Mouse (Mus musculus) limb, embryonic 13.5 days (tissue): Measurements from ENCODE around the gene Sctr. TPM values are rescaled to one million over a fixed set of nuclear protein-coding genes. Genes with fewer than 3 reads are reported as not detected.

Experiments
- ATAC-seq: fragments of 200-750 bp; cut with Nextera tagmentation; 2 replicates; pipeline ENCODE4 v1.8.0; 2017; ENCODE audit warnings: low read depth, moderate number of reproducible peaks, moderate TSS enrichment; ENCODE audit not compliant: low FRiP score
- H3K27ac ChIP-seq: fragments of 300-500 bp; sonication (generic); 2 replicates; pipeline ENCODE4 v1.5.1; 2015; ENCODE audit warnings: inconsistent platforms, mild to moderate bottlenecking, moderate library complexity
- H3K27me3 ChIP-seq: fragments of 300-500 bp; sonication (generic); 2 replicates; pipeline ENCODE4 v1.6.1; 2015; ENCODE audit warnings: mild to moderate bottlenecking, inconsistent platforms
- H3K36me3 ChIP-seq: fragments of 300-500 bp; sonication (generic); 2 replicates; pipeline ENCODE4 v1.6.1; 2015; ENCODE audit warnings: inconsistent platforms, mild to moderate bottlenecking, moderate library complexity
- H3K4me1 ChIP-seq: fragments of 300-500 bp; sonication (generic); 2 replicates; pipeline ENCODE4 v1.6.1; 2015; ENCODE audit warnings: inconsistent platforms
- H3K4me2 ChIP-seq: fragments of 300-500 bp; sonication (generic); replicated peaks from 2 replicates; pipeline ENCODE4 v1.6.1; 2015; ENCODE audit warnings: inconsistent platforms, mild to moderate bottlenecking, moderate library complexity
- H3K4me3 ChIP-seq: fragments of 300-500 bp; sonication (generic); 2 replicates; pipeline ENCODE4 v1.5.1; 2015; ENCODE audit warnings: moderate library complexity, mild to moderate bottlenecking, inconsistent platforms
- H3K9ac ChIP-seq: fragments of 300-500 bp; sonication (generic); 2 replicates; pipeline ENCODE4 v1.6.1; 2015; ENCODE audit warnings: mild to moderate bottlenecking, inconsistent platforms
- H3K9me3 ChIP-seq: fragments of 300-500 bp; sonication (generic); 2 replicates; pipeline ENCODE4 v1.6.1; 2016; ENCODE audit warnings: inconsistent platforms
- WGBS: fragments of 180-500 bp; shearing (Covaris S2); methylation state at CpG from one replicate; pipeline ENCODE4 v1.1.7; 2015; 5-methylcytosine and 5-hydroxymethylcytosine counted together
- polyA plus RNA-seq: library from polyadenylated mRNA; unstranded; fragments of >200 nt; fragmentation: Nextera tagmentation; extraction: Ambion mirVana; gene quantifications from 2 replicates; pipeline ENCODE4 v1.2.1, GENCODE M21; 2015

The Sctr gene
- polyA plus RNA-seq, 1 experiment from 2014 or later = 0.20 TPM

- ATAC-seq = no peak
- WGBS = 68% methylated on average over 8 of the region's 8 CpGs
- H3K27ac ChIP-seq = no peak overlapping the region
- H3K9ac ChIP-seq = no peak overlapping the region
- no peak overlapping the region for H3K4me2 ChIP-seq
- peaks cover 3% of the 10 kb centered on the region; the same call in 1 of the 2 replicates for H3K4me1 ChIP-seq
- H3K27me3 ChIP-seq = no peaks in the 10 kb centered on the region
- no peaks in the 10 kb centered on the region for H3K9me3 ChIP-seq
- H3K36me3 ChIP-seq = no peaks in the 10 kb centered on the region
- H3K4me3 ChIP-seq = no peak overlapping the region
Observed at GRCm38 (mm10) chr1:120057674-120058430, 51.2 kb downstream of the Sctr start.

- Histone ChIP-seq H3K4me3 (no peak overlapping the region), H3K9me3 (no peaks in the 10 kb centered on the region), H3K4me2 (no peak overlapping the region), H3K4me1 (peaks cover 3% of the 10 kb centered on the region; the same call in 1 of the 2 replicates), H3K36me3 (no peaks in the 10 kb centered on the region), H3K9ac (no peak overlapping the region), H3K27me3 (no peaks in the 10 kb centered on the region), H3K27ac (no peak overlapping the region)
- ATAC-seq = no peak
- 79% methylated on average over 5 of the region's 5 CpGs for whole genome bisulfite sequencing
Observed at GRCm38 (mm10) chr1:120060687-120061086, 54.0 kb downstream of the Sctr start.

- H3K4me1 ChIP-seq = no peaks in the 10 kb centered on the region
- no peak overlapping the region for H3K27ac ChIP-seq
- no peak overlapping the region for H3K9ac ChIP-seq
- no peaks in the 10 kb centered on the region for H3K27me3 ChIP-seq
- no peak overlapping the region for H3K4me2 ChIP-seq
- no peak for ATAC-seq
- H3K4me3 ChIP-seq = no peak overlapping the region
- WGBS = 85% methylated on average over 7 of the region's 7 CpGs
- no peaks in the 10 kb centered on the region for H3K36me3 ChIP-seq
- no peaks in the 10 kb centered on the region for H3K9me3 ChIP-seq
Observed at GRCm38 (mm10) chr1:120062231-120062630, 55.5 kb downstream of the Sctr start.

- no peaks in the 10 kb centered on the region for H3K36me3 ChIP-seq
- no peaks in the 10 kb centered on the region for H3K4me1 ChIP-seq
- no peak overlapping the region for H3K9ac ChIP-seq
- H3K27ac ChIP-seq = no peak overlapping the region
- no peak for ATAC-seq
- H3K9me3 ChIP-seq = no peaks in the 10 kb centered on the region
- no peak overlapping the region for H3K4me2 ChIP-seq
- WGBS = 90% methylated on average over 11 of the region's 11 CpGs
- H3K4me3 ChIP-seq = no peak overlapping the region
- H3K27me3 ChIP-seq = no peaks in the 10 kb centered on the region
Observed at GRCm38 (mm10) chr1:120064036-120064682, 57.5 kb downstream of the Sctr start.

- no peaks in the 10 kb centered on the region for H3K4me1 ChIP-seq
- no peaks in the 10 kb centered on the region for H3K36me3 ChIP-seq
- H3K9ac ChIP-seq = no peak overlapping the region
- no peak overlapping the region for H3K4me2 ChIP-seq
- H3K4me3 ChIP-seq = no peak overlapping the region
- no peak for ATAC-seq
- peaks cover 1% of the 10 kb centered on the region; the same call in 1 of the 2 replicates for H3K27me3 ChIP-seq
- no peak overlapping the region for H3K27ac ChIP-seq
- WGBS = 81% methylated on average over 8 of the region's 8 CpGs
- H3K9me3 ChIP-seq = no peaks in the 10 kb centered on the region
Observed at GRCm38 (mm10) chr1:120066159-120066558, 59.5 kb downstream of the Sctr start.

- Histone ChIP-seq H3K4me3 (no peak overlapping the region), H3K27ac (no peak overlapping the region), H3K9me3 (no peaks in the 10 kb centered on the region), H3K4me2 (no peak overlapping the region), H3K9ac (no peak overlapping the region), H3K4me1 (no peaks in the 10 kb centered on the region), H3K27me3 (peaks cover 6% of the 10 kb centered on the region), H3K36me3 (no peaks in the 10 kb centered on the region)
- WGBS = 83% methylated on average over 3 of the region's 3 CpGs
- ATAC-seq = no peak
Observed at GRCm38 (mm10) chr1:120066625-120067024, 59.9 kb downstream of the Sctr start.

- H3K36me3 ChIP-seq = no peaks in the 10 kb centered on the region
- no peak overlapping the region for H3K9ac ChIP-seq
- H3K4me3 ChIP-seq = no peak overlapping the region
- H3K4me2 ChIP-seq = no peak overlapping the region
- no peak overlapping the region for H3K27ac ChIP-seq
- peaks cover 29% of the 10 kb centered on the region for H3K27me3 ChIP-seq
- 75% methylated on average over 5 of the region's 5 CpGs for WGBS
- peaks cover 16% of the 10 kb centered on the region for H3K4me1 ChIP-seq
- H3K9me3 ChIP-seq = no peaks in the 10 kb centered on the region
- no peak for ATAC-seq
Observed at GRCm38 (mm10) chr1:120069120-120069519, 62.4 kb downstream of the Sctr start.

GRCm38 (mm10) chr1:120070168-120070567 lies 63.5 kb downstream of the Sctr start:
- Histone ChIP-seq H3K9ac (no peak overlapping the region), H3K4me2 (no peak overlapping the region), H3K36me3 (no peaks in the 10 kb centered on the region), H3K9me3 (no peaks in the 10 kb centered on the region), H3K27me3 (peaks cover 39% of the 10 kb centered on the region), H3K27ac (no peak overlapping the region), H3K4me1 (peaks cover 25% of the 10 kb centered on the region), H3K4me3 (no peak overlapping the region)
- WGBS = 25% methylated on average over 6 of the region's 6 CpGs
- ATAC-seq = no peak

- Histone ChIP-seq H3K36me3 (no peaks in the 10 kb centered on the region), H3K9me3 (no peaks in the 10 kb centered on the region), H3K4me3 (no peak overlapping the region), H3K9ac (no peak overlapping the region), H3K27me3 (peaks cover 40% of the 10 kb centered on the region), H3K27ac (no peak overlapping the region), H3K4me2 (no peak overlapping the region), H3K4me1 (peaks cover 25% of the 10 kb centered on the region)
- no peak for ATAC-seq
- 92% methylated on average over 4 of the region's 4 CpGs for WGBS
Observed at GRCm38 (mm10) chr1:120071133-120071532, 64.4 kb downstream of the Sctr start.

- Histone ChIP-seq H3K36me3 (no peaks in the 10 kb centered on the region), H3K4me1 (peaks cover 25% of the 10 kb centered on the region), H3K27me3 (peaks cover 40% of the 10 kb centered on the region), H3K4me3 (peak overlapping the region; percentile 45), H3K9me3 (no peaks in the 10 kb centered on the region), H3K27ac (no peak overlapping the region), H3K4me2 (peak overlapping the region; percentile 84), H3K9ac (peak overlapping the region; percentile 61)
- no peak for ATAC-seq
- WGBS = 9% methylated on average over 16 of the region's 16 CpGs
Observed at GRCm38 (mm10) chr1:120072900-120073299, 66.2 kb downstream of the Sctr start.

- Histone ChIP-seq H3K4me3 (peak within 1 kb of the TSS; percentile 45), H3K4me1 (peaks cover 25% of the 10 kb centered on the region), H3K36me3 (no peaks in the 10 kb centered on the region), H3K27ac (no peak within 1 kb of the TSS), H3K4me2 (peak within 1 kb of the TSS; percentile 84), H3K9me3 (no peaks in the 10 kb centered on the region), H3K9ac (peak within 1 kb of the TSS; percentile 61), H3K27me3 (peaks cover 40% of the 10 kb centered on the region)
- 2% methylated on average over 40 of the region's 40 CpGs for WGBS
- ATAC-seq = peak; percentile 83
Observed at GRCm38 (mm10) chr1:120073519-120074306, 67.0 kb downstream of the Sctr start, which contains the start of gene Tmem37. Gene Tmem37 (minus strand): TSS chr1:120074074.

- H3K4me2 ChIP-seq = peak overlapping the region; percentile 84
- H3K9me3 ChIP-seq = no peaks in the 10 kb centered on the region
- ATAC-seq = no peak
- H3K4me3 ChIP-seq = no peak overlapping the region
- no peaks in the 10 kb centered on the region for H3K36me3 ChIP-seq
- peaks cover 40% of the 10 kb centered on the region for H3K27me3 ChIP-seq
- H3K9ac ChIP-seq = no peak overlapping the region
- H3K27ac ChIP-seq = no peak overlapping the region
- WGBS = 25% methylated on average over 4 of the region's 4 CpGs
- peaks cover 25% of the 10 kb centered on the region for H3K4me1 ChIP-seq
Observed at GRCm38 (mm10) chr1:120074307-120074702, 67.6 kb downstream of the Sctr start.
